ENCODE assay signal across 27 mouse cellular contexts in genomic region chr11:98270066-98270465, GRCm38 (mm10). TPM values are rescaled to one million over a fixed set of nuclear protein-coding genes. Genes with fewer than 3 reads are reported as not detected.
A peak's percentile ranks its signal among the peaks of the same experiment; 100 is the strongest.
DNase-seq lines count a peak whose midpoint lies in the region; ATAC-seq and TF ChIP-seq lines count a peak whose summit lies in the region.
"Had no signal": no experiment of that assay in that cellular context is flagged by ENCODE, and none has a peak within 500 bp of the region (broad histone marks: within the 10 kb centered on the region; RNA-seq: fewer than 3 reads in every experiment).

No protein-coding gene starts in this region.

- intact Hi-C loops in left cerebral cortex, postnatal 4 days (cut with DNase I): no loop called here

- DNase-seq in forebrain, embryonic 11.5 days (ENCODE audit: low spot score): peak; percentile 7
- DNase-seq in forebrain, embryonic 10.5 days (ENCODE audit: extremely low spot score, low spot score): no peak
- DNase-seq in kidney, postnatal 4 days: no peak
- peak; percentile 48 to 72 for DNase-seq in left cerebral cortex, adult 8-10 months (ENCODE audit: low spot score in 2 of 2)
- DNase-seq in left cerebral cortex, postnatal 4 days: no peak
- no peak for DNase-seq in midbrain, embryonic 10.5 days (ENCODE audit: low spot score)
- DNase-seq: cerebellum, adult 9-11 months; embryo, embryonic 11 days; kidney, adult 18-20 months; kidney, postnatal 14 days; liver, embryonic 13.5 days; midbrain, embryonic 14.5 days; thymus, postnatal 4 days had no signal

- no peaks in the 10 kb centered on the region for H3K4me1 ChIP-seq in forebrain, embryonic 11.5 days (replicated peaks; ENCODE audit: control insufficient read depth, insufficient read depth, low read length)
- no peaks in the 10 kb centered on the region for H3K4me1 ChIP-seq in forebrain, embryonic 10.5 days
- no peaks in the 10 kb centered on the region for H3K4me1 ChIP-seq in kidney, embryonic 14.5 days (ENCODE audit: control insufficient read depth, insufficient read depth, low read length)
- peaks cover 4% of the 10 kb centered on the region; the same call in 1 of the 2 replicates for H3K4me1 ChIP-seq in olfactory bulb, adult 2 months (ENCODE audit: control insufficient read depth, insufficient read depth, low read length)
- H3K4me1 ChIP-seq in midbrain, embryonic 10.5 days: no peaks in the 10 kb centered on the region
- H3K4me1 ChIP-seq: embryonic facial prominence, embryonic 15.5 days; limb, embryonic 12.5 days; liver, embryonic 13.5 days; lung, embryonic 15.5 days had no signal

- no peak overlapping the region for H3K9ac ChIP-seq in forebrain, embryonic 11.5 days (ENCODE audit: low read length)
- 0 out of 2 replicates have a peak overlapping the region, but pooled peaks have one; percentile 12 for H3K9ac ChIP-seq in kidney, embryonic 14.5 days (ENCODE audit: low read depth, low read length)
- H3K9ac ChIP-seq: embryonic facial prominence, embryonic 15.5 days; limb, embryonic 12.5 days; liver, embryonic 13.5 days; lung, embryonic 15.5 days had no signal

- H3K4me3 ChIP-seq in forebrain, embryonic 11.5 days (ENCODE audit: low read depth, low read length): no peak overlapping the region
- no peak overlapping the region for H3K4me3 ChIP-seq in forebrain, embryonic 10.5 days
- H3K4me3 ChIP-seq in kidney, embryonic 14.5 days (ENCODE audit: low read length): no peak overlapping the region
- no peak overlapping the region for H3K4me3 ChIP-seq in olfactory bulb, adult 2 months (ENCODE audit: insufficient read depth, low read depth, low read length)
- no peak overlapping the region for H3K4me3 ChIP-seq in midbrain, embryonic 10.5 days
- H3K4me3 ChIP-seq: embryonic facial prominence, embryonic 15.5 days; limb, embryonic 12.5 days; liver, embryonic 13.5 days; lung, embryonic 15.5 days had no signal

- 90% methylated on average over 3 of the region's 3 CpGs for WGBS in forebrain, embryonic 11.5 days
- WGBS in forebrain, embryonic 10.5 days: 94% methylated on average over 3 of the region's 3 CpGs
- WGBS in kidney, embryonic 14.5 days: 96% methylated on average over 3 of the region's 3 CpGs
- 61% methylated on average over 3 of the region's 3 CpGs for WGBS in olfactory bulb, adult 2 months
- 90% methylated on average over 3 of the region's 3 CpGs for WGBS in midbrain, embryonic 10.5 days

- H3K9me3 ChIP-seq in forebrain, embryonic 11.5 days (ENCODE audit: control insufficient read depth, low read length): no peaks in the 10 kb centered on the region
- no peaks in the 10 kb centered on the region for H3K9me3 ChIP-seq in forebrain, embryonic 10.5 days
- H3K9me3 ChIP-seq in kidney, embryonic 14.5 days (ENCODE audit: control insufficient read depth, low read length): no peaks in the 10 kb centered on the region
- H3K9me3 ChIP-seq in midbrain, embryonic 10.5 days (replicated peaks): no peaks in the 10 kb centered on the region
- H3K9me3 ChIP-seq: embryonic facial prominence, embryonic 15.5 days; G1E; limb, embryonic 12.5 days; liver, embryonic 13.5 days; lung, embryonic 15.5 days had no signal

- TF ChIP-seq CTCF in olfactory bulb, adult 2 months (IDR thresholded peaks at IDR 0.05; ENCODE audit: insufficient read depth, low read depth, low read length): no peak

- TF ChIP-seq POLR2A in olfactory bulb, adult 2 months (IDR thresholded peaks at IDR 0.05; ENCODE audit: insufficient read depth, low read depth, low read length): no peak

- no peaks in the 10 kb centered on the region; the same call in 1 of the 2 replicates for H3K36me3 ChIP-seq in forebrain, embryonic 11.5 days (ENCODE audit: control insufficient read depth, insufficient read depth, low read length)
- peaks cover 95% of the 10 kb centered on the region for H3K36me3 ChIP-seq in forebrain, embryonic 10.5 days (replicated peaks)
- H3K36me3 ChIP-seq in kidney, embryonic 14.5 days (ENCODE audit: control insufficient read depth, insufficient read depth, low read length): peaks cover 71% of the 10 kb centered on the region
- H3K36me3 ChIP-seq in midbrain, embryonic 10.5 days: peaks cover 90% of the 10 kb centered on the region

- H3K4me2 ChIP-seq in forebrain, embryonic 11.5 days (ENCODE audit: low read depth, low read length, severe bottlenecking): no peak overlapping the region
- no peak overlapping the region for H3K4me2 ChIP-seq in kidney, embryonic 14.5 days (replicated peaks; ENCODE audit: low read depth, low read length)
- H3K4me2 ChIP-seq: embryonic facial prominence, embryonic 15.5 days; limb, embryonic 12.5 days; liver, embryonic 13.5 days; lung, embryonic 15.5 days had no signal

- ATAC-seq in forebrain, embryonic 11.5 days (replicated peaks; ENCODE audit: low FRiP score): no peak
- ATAC-seq in kidney, embryonic 14.5 days (ENCODE audit: low FRiP score, low TSS enrichment): no peak
- ATAC-seq: CD4-positive, CD25-positive, alpha-beta regulatory T cell, adult 4 months; hindbrain, postnatal 0 days had no signal

- H3K27ac ChIP-seq in forebrain, embryonic 11.5 days (ENCODE audit: low read depth, low read length): no peak overlapping the region
- no peak overlapping the region for H3K27ac ChIP-seq in forebrain, embryonic 10.5 days
- no peak overlapping the region for H3K27ac ChIP-seq in kidney, embryonic 14.5 days (ENCODE audit: low read depth, low read length)
- H3K27ac ChIP-seq in olfactory bulb, adult 2 months (ENCODE audit: insufficient read depth, low read depth, low read length): peak overlapping the region; percentile 17; the same call in 1 of the 2 replicates
- H3K27ac ChIP-seq in midbrain, embryonic 10.5 days (replicated peaks): no peak overlapping the region
- H3K27ac ChIP-seq: embryonic facial prominence, embryonic 15.5 days; hindbrain, postnatal 0 days; limb, embryonic 12.5 days; liver, embryonic 13.5 days; lung, embryonic 15.5 days; macrophage had no signal

- H3K27me3 ChIP-seq in forebrain, embryonic 11.5 days (ENCODE audit: control insufficient read depth, insufficient read depth, low read length): no peaks in the 10 kb centered on the region
- H3K27me3 ChIP-seq in forebrain, embryonic 10.5 days (ENCODE audit: poor library complexity, severe bottlenecking): no peaks in the 10 kb centered on the region
- H3K27me3 ChIP-seq in kidney, embryonic 14.5 days (ENCODE audit: control insufficient read depth, insufficient read depth, low read length): no peaks in the 10 kb centered on the region
- no peaks in the 10 kb centered on the region for H3K27me3 ChIP-seq in midbrain, embryonic 10.5 days (ENCODE audit: low read depth, poor library complexity, severe bottlenecking)
- H3K27me3 ChIP-seq: embryonic facial prominence, embryonic 15.5 days; limb, embryonic 12.5 days; liver, embryonic 13.5 days; lung, embryonic 15.5 days had no signal

RNA-seq across cellular contexts. Expression of gene Neurod2, which starts 59.4 kb away (rescaled TPM):
- polyA plus RNA-seq in forebrain, embryonic 11.5 days (2014; fragmentation: Nextera tagmentation; extraction: Ambion mirVana): 3.8 and 5.8 TPM in 2 replicates
- 0.14 TPM in 1 of 2 replicates, not detected in the other for polyA plus RNA-seq in forebrain, embryonic 10.5 days (2016; fragmentation: Nextera tagmentation; extraction: Ambion mirVana)
- not detected in 2 replicates for polyA plus RNA-seq in kidney, embryonic 14.5 days (2014; fragmentation: Nextera tagmentation; extraction: Ambion mirVana)
- total RNA-seq in left cerebral cortex, adult 8-10 months (2022): 10 to 100 TPM; 54.9 to 63.3 (median 60.4) TPM
- total RNA-seq in left cerebral cortex, postnatal 4 days (2021): 100 to 1,000 TPM; 125 to 133 TPM
- not detected in 2 replicates for polyA plus RNA-seq in olfactory bulb, adult 2 months (2012; ENCODE audit: insufficient read depth, insufficient read length, low replicate concordance, missing spikeins)
- polyA plus RNA-seq in midbrain, embryonic 10.5 days (2016; fragmentation: Nextera tagmentation; extraction: Ambion mirVana): 0.05 and 0.09 TPM in 2 replicates
- total RNA-seq: gastrocnemius, adult 18-20 months; hematopoietic stem cell, adult 5-6 weeks; neutrophil, adult 5-6 weeks had no signal
- polyA plus RNA-seq: CD4-positive, CD25-positive, alpha-beta regulatory T cell, adult 4 months; G1E; gonadal fat pad, adult 2 months; heart, embryonic 14.5 days; liver, embryonic 13.5 days; lung, embryonic 15.5 days; macrophage had no signal

Comparison
In these comparisons a context has a peak if more than half of its experiments do, and no peak if none do; other contexts are left out.
1. DNase-seq: peak in forebrain, embryonic 11.5 days (single experiment) and left cerebral cortex, adult 8-10 months (2 of 2); none in forebrain, embryonic 10.5 days (single experiment), kidney, postnatal 4 days (0 of 2), left cerebral cortex, postnatal 4 days (single experiment) and midbrain, embryonic 10.5 days (single experiment).